ENCODE assay signal across 8 mouse cellular contexts in genomic region chr19:48413836-48414235, GRCm38 (mm10).
DNase-seq lines count a peak whose midpoint lies in the region; ATAC-seq lines count a peak whose summit lies in the region.
"Had no signal": no experiment of that assay in that cellular context is flagged by ENCODE, and none has a peak within 500 bp of the region (broad histone marks: within the 10 kb centered on the region; RNA-seq: fewer than 3 reads in every experiment).

No protein-coding gene starts in this region.

- H3K9me3 ChIP-seq in kidney, embryonic 15.5 days (replicated peaks) = no peaks in the 10 kb centered on the region
- H3K9me3 ChIP-seq: neural tube, embryonic 12.5 days had no signal

- no peak for ATAC-seq in kidney, embryonic 15.5 days (replicated peaks; ENCODE audit: low FRiP score)
- peak; percentile 94 for ATAC-seq in frontal cortex, adult (ENCODE audit: low TSS enrichment)

- H3K4me1 ChIP-seq in kidney, embryonic 15.5 days = no peaks in the 10 kb centered on the region
- H3K4me1 ChIP-seq: neural tube, embryonic 12.5 days had no signal

- no peak overlapping the region for H3K27ac ChIP-seq in kidney, embryonic 15.5 days
- H3K27ac ChIP-seq: neural tube, embryonic 12.5 days had no signal

- no peak overlapping the region for H3K4me2 ChIP-seq in kidney, embryonic 15.5 days
- H3K4me2 ChIP-seq: neural tube, embryonic 12.5 days had no signal

- peak; percentile 13 for DNase-seq in kidney, adult 11 months
- DNase-seq in WW6 (ENCODE audit: low read depth, low spot score) = peak; percentile 13
- DNase-seq in left cerebral cortex, postnatal 36 days (ENCODE audit: low spot score in 2 of 2) = peak; percentile 15 to 28
- DNase-seq in spleen, postnatal 4 days (ENCODE audit: low spot score in 2 of 2) = no peak
- no peak for DNase-seq in Muller cell, postnatal 12 days (ENCODE audit: inconsistent ontology term)

- H3K36me3 ChIP-seq in kidney, embryonic 15.5 days = no peaks in the 10 kb centered on the region
- H3K36me3 ChIP-seq: neural tube, embryonic 12.5 days had no signal

- intact Hi-C loops in left cerebral cortex, postnatal 36 days (cut with DNase I) = loop anchor here (5.0 kb wide), 1 partner anchor 848 kb away; no protein-coding TSS in a partner anchor

- 58% methylated on average over 2 of the region's 2 CpGs for WGBS in kidney, embryonic 15.5 days

- no peaks in the 10 kb centered on the region for H3K27me3 ChIP-seq in kidney, embryonic 15.5 days
- H3K27me3 ChIP-seq: neural tube, embryonic 12.5 days had no signal

- H3K9ac ChIP-seq in kidney, embryonic 15.5 days = no peak overlapping the region
- H3K9ac ChIP-seq: neural tube, embryonic 12.5 days had no signal

- H3K4me3 ChIP-seq in kidney, embryonic 15.5 days (replicated peaks) = no peak overlapping the region
- H3K4me3 ChIP-seq: neural tube, embryonic 12.5 days had no signal

Comparison
In these comparisons a context has a peak if more than half of its experiments do, and no peak if none do; other contexts are left out.
1. DNase-seq: peak in kidney, adult 11 months (single experiment), WW6 (single experiment) and left cerebral cortex, postnatal 36 days (2 of 2); none in spleen, postnatal 4 days (0 of 2) and Muller cell, postnatal 12 days (single experiment).